Mouse (Mus musculus) frontal cortex, postnatal 36 days (tissue): ENCODE results near the gene Fam163a.
"Not testable (repeated sequence)": the region's sequence is repeated elsewhere in the genome, so short reads cannot be mapped to it uniquely, and the experiment has no call there.

Experiments
- DNase-seq, 2 experiments: peaks; one replicate each; pipeline ENCODE4 v3.0.0; 2022; ENCODE audit warnings: low spot score in 2 of 2

The Fam163a gene

GRCm38 (mm10) chr1:156204656-156205131, at the start of gene Fam163a:
Fam163a (minus strand) TSS chr1:156205026.
- peak; percentile 27 to 33 for DNase-seq

- DNase-seq: not testable (repeated sequence)
Observed at GRCm38 (mm10) chr1:156251096-156251495, 46.3 kb upstream of the Fam163a start.

GRCm38 (mm10) chr1:156247893-156248292, 43.1 kb upstream of the Fam163a start:
- no peak for DNase-seq

- DNase-seq: peak; percentile 51 to 62
Observed at GRCm38 (mm10) chr1:156241713-156242348, 37.0 kb upstream of the Fam163a start.

GRCm38 (mm10) chr1:156241035-156241434, 36.2 kb upstream of the Fam163a start:
- peak in 1 of 2 experiments; percentile 29 for DNase-seq

- no peak for DNase-seq
Observed at GRCm38 (mm10) chr1:156231122-156231521, 26.3 kb upstream of the Fam163a start.

- no peak for DNase-seq
Observed at GRCm38 (mm10) chr1:156230339-156231089, 25.7 kb upstream of the Fam163a start.

- peak; percentile 47 to 54 for DNase-seq
Observed at GRCm38 (mm10) chr1:156229448-156229847, 24.6 kb upstream of the Fam163a start.

GRCm38 (mm10) chr1:156228728-156229127, 23.9 kb upstream of the Fam163a start:
- DNase-seq: no peak

- no peak for DNase-seq
Observed at GRCm38 (mm10) chr1:156226903-156227302, 22.1 kb upstream of the Fam163a start.

GRCm38 (mm10) chr1:156222205-156223000, 17.6 kb upstream of the Fam163a start:
- DNase-seq: no peak

- no peak for DNase-seq
Observed at GRCm38 (mm10) chr1:156221327-156221726, 16.5 kb upstream of the Fam163a start.

- no peak for DNase-seq
Observed at GRCm38 (mm10) chr1:156218573-156218972, 13.7 kb upstream of the Fam163a start.

GRCm38 (mm10) chr1:156217941-156218340, 13.1 kb upstream of the Fam163a start:
- no peak for DNase-seq

- no peak for DNase-seq
Observed at GRCm38 (mm10) chr1:156217393-156217792, 12.6 kb upstream of the Fam163a start.

- DNase-seq: no peak
Observed at GRCm38 (mm10) chr1:156216249-156216648, 11.4 kb upstream of the Fam163a start.

- no peak for DNase-seq
Observed at GRCm38 (mm10) chr1:156214651-156215050, 9.8 kb upstream of the Fam163a start.

- DNase-seq: no peak
Observed at GRCm38 (mm10) chr1:156212923-156213322, 8.1 kb upstream of the Fam163a start.

- no peak for DNase-seq
Observed at GRCm38 (mm10) chr1:156211809-156212317, 7.0 kb upstream of the Fam163a start.

GRCm38 (mm10) chr1:156205164-156205563, 338 bp upstream of the Fam163a start:
- DNase-seq: no peak

- DNase-seq: no peak
Observed at GRCm38 (mm10) chr1:156203961-156204655, 718 bp downstream of the Fam163a start.
